Mouse (Mus musculus): ENCODE results near the gene Espnl. TPM values are rescaled to one million over a fixed set of nuclear protein-coding genes. Genes with fewer than 3 reads are reported as not detected.

The Espnl gene
- polyA plus RNA-seq, 2 experiments: 0.01 to 0.03 TPM

GRCm38 (mm10) chr1:91279126-91279525 is 42.7 kb upstream of the Espnl start:
- WGBS (ENCODE audit: insufficient replicate concordance): 56% methylated on average over 1 of the region's 1 CpGs
- peaks cover 28% of the 10 kb centered on the region for H3K36me3 ChIP-seq (replicated peaks; ENCODE audit: control insufficient read depth, insufficient read depth, low read depth)
- H3K4me2 ChIP-seq (ENCODE audit: low read depth): peak overlapping the region; percentile 28; the same call in 1 of the 2 replicates
- H3K4me3 ChIP-seq (ENCODE audit: insufficient read depth in 1 of 2, low read depth in 2 of 2, low read length in 2 of 2): no peak overlapping the region
- ATAC-seq (ENCODE audit: insufficient read depth) (no peak), DNase-seq (ENCODE audit: low read depth in 3 of 3, low spot score in 3 of 3) (no peak)
- H3K27ac ChIP-seq: peak overlapping the region; percentile 77
- H3K9ac ChIP-seq (replicated peaks): no peak overlapping the region
- H3K27me3 ChIP-seq (ENCODE audit: control insufficient read depth, insufficient read depth, low read length): no peaks in the 10 kb centered on the region
- no peaks in the 10 kb centered on the region for H3K9me3 ChIP-seq (ENCODE audit: control insufficient read depth, low read length)
- H3K4me1 ChIP-seq (replicated peaks; ENCODE audit: control insufficient read depth in 2 of 2, insufficient read depth in 2 of 2, low read length in 1 of 2): peaks cover 4 to 11% of the 10 kb centered on the region in 2 experiments; a peak in 3 of 4 replicates
- no peak for TF ChIP-seq EP300 (IDR thresholded peaks at IDR 0.05; ENCODE audit: low read depth)
- TF ChIP-seq CTCF (IDR thresholded peaks at IDR 0.05; ENCODE audit: low read depth): no peak

- Histone ChIP-seq H3K27me3 (ENCODE audit: control insufficient read depth, insufficient read depth, low read length) (no peaks in the 10 kb centered on the region), H3K4me3 (ENCODE audit: insufficient read depth in 1 of 2, low read depth in 2 of 2, low read length in 2 of 2) (no peak overlapping the region), H3K4me1 (replicated peaks; ENCODE audit: control insufficient read depth in 2 of 2, insufficient read depth in 2 of 2, low read length in 1 of 2) (peaks cover 4 to 11% of the 10 kb centered on the region in 2 experiments; a peak in 3 of 4 replicates), H3K9ac (replicated peaks) (no peak overlapping the region), H3K9me3 (ENCODE audit: control insufficient read depth, low read length) (no peaks in the 10 kb centered on the region), H3K27ac (no peak overlapping the region), H3K36me3 (replicated peaks; ENCODE audit: control insufficient read depth, insufficient read depth, low read depth) (peaks cover 32% of the 10 kb centered on the region), H3K4me2 (ENCODE audit: low read depth) (no peak overlapping the region)
- WGBS (ENCODE audit: insufficient replicate concordance): 89% methylated on average over 1 of the region's 1 CpGs
- ATAC-seq (ENCODE audit: insufficient read depth): no peak
- no peak for TF ChIP-seq EP300 (IDR thresholded peaks at IDR 0.05; ENCODE audit: low read depth)
- TF ChIP-seq CTCF (IDR thresholded peaks at IDR 0.05; ENCODE audit: low read depth): no peak
- DNase-seq (ENCODE audit: low read depth in 3 of 3, low spot score in 3 of 3): no peak
These were observed 39.3 kb upstream of the Espnl start for GRCm38 (mm10) chr1:91282582-91282981.

DNA sequence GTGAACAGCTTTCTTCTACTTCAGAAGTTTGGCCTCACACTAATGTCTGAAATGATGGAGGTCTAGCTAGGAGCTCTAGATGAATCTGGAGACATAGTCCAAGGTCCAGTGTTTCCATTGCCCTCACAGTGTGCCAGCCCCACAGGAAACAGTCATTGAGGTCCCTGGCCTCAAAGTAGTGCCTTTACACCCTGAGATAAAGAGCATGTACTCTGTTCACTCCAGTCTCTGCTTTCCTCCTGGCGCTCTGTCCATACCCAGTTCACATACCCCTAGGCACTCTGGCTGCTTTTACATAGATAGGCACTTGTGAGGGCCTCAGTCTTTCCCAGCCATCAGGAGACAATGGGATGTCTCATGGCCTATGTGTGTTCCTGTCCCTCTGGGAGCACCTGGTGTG is 32.5 kb upstream of the Espnl start:
- ATAC-seq (ENCODE audit: insufficient read depth) (no peak), DNase-seq (ENCODE audit: low read depth in 3 of 3, low spot score in 3 of 3) (no peak)
- Histone ChIP-seq H3K4me1 (replicated peaks; ENCODE audit: control insufficient read depth in 2 of 2, insufficient read depth in 2 of 2, low read length in 1 of 2) (no peaks in the 10 kb centered on the region), H3K27ac (no peak overlapping the region), H3K9me3 (ENCODE audit: control insufficient read depth, low read length) (no peaks in the 10 kb centered on the region), H3K9ac (replicated peaks) (no peak overlapping the region), H3K27me3 (ENCODE audit: control insufficient read depth, insufficient read depth, low read length) (no peaks in the 10 kb centered on the region), H3K36me3 (replicated peaks; ENCODE audit: control insufficient read depth, insufficient read depth, low read depth) (peaks cover 16% of the 10 kb centered on the region), H3K4me2 (ENCODE audit: low read depth) (no peak overlapping the region), H3K4me3 (ENCODE audit: insufficient read depth in 1 of 2, low read depth in 2 of 2, low read length in 2 of 2) (no peak overlapping the region)
- TF ChIP-seq EP300 (IDR thresholded peaks at IDR 0.05; ENCODE audit: low read depth) (no peak), CTCF (IDR thresholded peaks at IDR 0.05; ENCODE audit: low read depth) (no peak)
- WGBS (ENCODE audit: insufficient replicate concordance): 81% methylated on average over 1 of the region's 1 CpGs

DNA sequence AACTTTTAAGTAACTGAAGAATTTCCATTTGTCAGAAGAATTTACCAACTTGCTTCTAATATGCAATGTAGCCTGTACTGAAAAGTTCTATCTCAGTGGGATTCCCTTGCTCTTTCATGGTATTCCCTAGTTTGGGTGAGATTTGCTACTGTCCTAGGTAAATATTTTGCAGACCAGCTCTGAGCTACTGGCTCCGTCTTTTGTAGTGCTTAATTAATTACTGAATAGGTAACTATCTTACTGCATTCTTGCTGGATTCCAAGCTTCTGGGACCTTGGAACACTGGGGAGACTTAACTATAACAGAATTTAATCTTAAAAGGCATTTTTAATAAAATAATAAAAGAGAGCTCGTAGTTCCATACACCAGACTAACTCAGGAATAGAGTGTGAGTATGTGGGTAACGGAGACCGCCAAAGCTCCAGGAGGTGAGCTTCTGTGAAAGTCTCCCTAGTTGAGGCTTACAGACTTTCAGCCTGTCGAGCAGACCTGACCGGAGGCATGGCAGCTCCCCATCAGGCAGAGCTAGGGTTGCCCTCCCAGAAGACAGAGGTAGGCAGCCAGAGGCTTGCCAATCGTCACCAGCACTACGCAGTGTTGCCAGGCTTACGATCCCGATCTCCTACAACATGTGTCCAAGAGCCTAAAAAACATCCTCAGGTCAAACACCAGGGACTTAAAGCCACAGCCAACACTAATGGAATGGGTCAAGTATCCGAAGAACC is 29.6 kb upstream of the Espnl start:
- H3K27ac ChIP-seq: no peak overlapping the region
- no peak for ATAC-seq (ENCODE audit: insufficient read depth)
- no peaks in the 10 kb centered on the region for H3K4me1 ChIP-seq (replicated peaks; ENCODE audit: control insufficient read depth in 2 of 2, insufficient read depth in 2 of 2, low read length in 1 of 2)
- no peaks in the 10 kb centered on the region for H3K27me3 ChIP-seq (ENCODE audit: control insufficient read depth, insufficient read depth, low read length)
- H3K4me3 ChIP-seq (ENCODE audit: insufficient read depth in 1 of 2, low read depth in 2 of 2, low read length in 2 of 2): no peak overlapping the region
- H3K36me3 ChIP-seq (replicated peaks; ENCODE audit: control insufficient read depth, insufficient read depth, low read depth): peaks cover 2% of the 10 kb centered on the region; the same call in 1 of the 2 replicates
- H3K9me3 ChIP-seq (ENCODE audit: control insufficient read depth, low read length): no peaks in the 10 kb centered on the region
- no peak overlapping the region for H3K4me2 ChIP-seq (ENCODE audit: low read depth)
- DNase-seq (ENCODE audit: low read depth in 3 of 3, low spot score in 3 of 3): no peak
- TF ChIP-seq CTCF (IDR thresholded peaks at IDR 0.05; ENCODE audit: low read depth) (no peak), EP300 (IDR thresholded peaks at IDR 0.05; ENCODE audit: low read depth) (no peak)
- WGBS (ENCODE audit: insufficient replicate concordance): 85% methylated on average over 11 of the region's 11 CpGs
- no peak overlapping the region for H3K9ac ChIP-seq (replicated peaks)

DNA sequence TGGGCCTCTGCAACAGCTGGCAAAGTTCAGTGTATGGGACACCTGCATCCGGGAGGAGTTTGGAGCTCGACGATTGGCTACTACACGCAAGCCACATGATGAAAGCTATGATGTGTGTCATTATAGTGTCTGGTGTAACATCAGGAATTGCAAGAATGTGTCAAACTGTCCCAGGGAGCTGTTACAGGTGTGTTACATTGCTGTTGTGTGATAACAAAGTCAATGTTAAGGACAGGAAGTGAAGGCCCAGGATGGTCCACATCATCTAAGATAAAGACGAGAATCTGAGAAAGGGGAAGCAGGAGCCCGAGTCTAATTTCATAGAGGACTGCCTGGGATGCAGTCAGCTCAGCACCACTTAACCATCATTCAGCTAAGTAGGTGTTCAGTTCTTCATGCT is 26.3 kb upstream of the Espnl start:
- no peak overlapping the region for H3K4me2 ChIP-seq (ENCODE audit: low read depth)
- H3K27me3 ChIP-seq (ENCODE audit: control insufficient read depth, insufficient read depth, low read length): no peaks in the 10 kb centered on the region
- H3K4me1 ChIP-seq (replicated peaks; ENCODE audit: control insufficient read depth in 2 of 2, insufficient read depth in 2 of 2, low read length in 1 of 2): peaks cover 16 to 19% of the 10 kb centered on the region in 2 experiments
- WGBS (ENCODE audit: insufficient replicate concordance): 62% methylated on average over 6 of the region's 6 CpGs
- H3K4me3 ChIP-seq (ENCODE audit: insufficient read depth in 1 of 2, low read depth in 2 of 2, low read length in 2 of 2): no peak overlapping the region
- DNase-seq (ENCODE audit: low read depth in 3 of 3, low spot score in 3 of 3): no peak
- H3K9ac ChIP-seq (replicated peaks): no peak overlapping the region
- H3K9me3 ChIP-seq (ENCODE audit: control insufficient read depth, low read length): no peaks in the 10 kb centered on the region
- no peaks in the 10 kb centered on the region for H3K36me3 ChIP-seq (replicated peaks; ENCODE audit: control insufficient read depth, insufficient read depth, low read depth)
- H3K27ac ChIP-seq: no peak overlapping the region
- no peak for TF ChIP-seq CTCF (IDR thresholded peaks at IDR 0.05; ENCODE audit: low read depth)
- no peak for TF ChIP-seq EP300 (IDR thresholded peaks at IDR 0.05; ENCODE audit: low read depth)
- no peak for ATAC-seq (ENCODE audit: insufficient read depth)
